Mouse (Mus musculus): ENCODE measurements at regions not wholly inside any gene's neighbourhood (a gene's known extent, or its start where the extent isn't known, plus 50 kb on each side); places are given as distances from the start of the nearest gene placed in this dataset.

DNA sequence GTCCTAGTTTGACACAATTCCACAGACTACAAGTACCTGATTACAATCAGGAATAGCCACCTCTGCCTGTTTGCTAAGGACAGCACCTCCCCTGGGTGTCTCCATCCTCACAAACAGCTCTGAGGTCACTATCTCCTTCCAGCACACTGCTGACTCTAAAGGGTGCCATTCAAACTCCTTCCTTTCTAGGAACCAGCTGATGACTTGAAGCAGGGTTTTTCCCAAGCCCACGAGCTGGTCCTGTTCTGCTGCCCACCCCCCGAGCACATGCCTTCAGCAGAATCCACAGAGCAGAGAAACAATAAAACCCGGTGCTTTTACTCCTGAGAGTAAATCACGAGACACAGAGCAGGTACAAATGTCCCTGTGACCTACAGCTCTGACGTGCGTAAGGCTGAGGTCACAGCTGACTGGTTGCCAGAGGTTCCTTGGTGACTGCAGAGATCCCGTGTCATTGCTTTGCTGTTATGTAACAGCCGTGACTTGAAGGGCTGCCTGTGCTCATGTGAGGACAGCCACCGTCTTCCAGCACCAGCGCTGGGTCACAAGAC, 90.0 kb upstream of the Irs2 start:
- DNase-seq, result peak; percentile 63
- intact Hi-C loops (cut with DNase I; ENCODE audit: low total_unique reads), result no loop called here

DNA sequence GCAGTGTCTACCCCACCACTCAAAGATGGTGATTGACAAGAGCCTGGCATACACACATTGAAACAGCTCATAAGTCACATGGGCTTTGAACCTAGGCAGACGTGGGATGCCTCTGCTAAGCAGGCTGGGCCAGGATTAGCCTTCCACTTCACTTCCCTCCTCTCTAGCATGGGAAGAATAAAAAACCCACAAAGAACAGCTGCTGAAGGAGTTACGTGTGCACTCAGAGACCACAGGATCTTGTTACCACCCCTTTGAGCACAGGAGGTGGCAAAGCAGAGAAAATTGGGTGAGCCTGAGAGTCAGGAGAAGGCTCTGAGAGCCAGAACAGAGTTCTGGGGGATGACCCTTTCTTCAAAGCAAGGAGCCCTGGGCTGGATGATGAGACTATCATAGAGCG, 89.6 kb upstream of the Irs2 start:
- no peak for DNase-seq
- intact Hi-C loops (cut with DNase I; ENCODE audit: low total_unique reads), result no loop called here

- no peak for DNase-seq
- intact Hi-C loops (cut with DNase I; ENCODE audit: low total_unique reads), result no loop called here
Observed at GRCm38 (mm10) chr8:11094516-11094915, 86.3 kb upstream of the Irs2 start.

- DNase-seq, result no peak
- intact Hi-C loops (cut with DNase I; ENCODE audit: low total_unique reads), result no loop called here
Observed at GRCm38 (mm10) chr8:11092348-11092747, 84.1 kb upstream of the Irs2 start.

- DNase-seq, result no peak
- intact Hi-C loops (cut with DNase I; ENCODE audit: low total_unique reads), result no loop called here
Observed at GRCm38 (mm10) chr8:11091675-11092345, 83.6 kb upstream of the Irs2 start.

DNA sequence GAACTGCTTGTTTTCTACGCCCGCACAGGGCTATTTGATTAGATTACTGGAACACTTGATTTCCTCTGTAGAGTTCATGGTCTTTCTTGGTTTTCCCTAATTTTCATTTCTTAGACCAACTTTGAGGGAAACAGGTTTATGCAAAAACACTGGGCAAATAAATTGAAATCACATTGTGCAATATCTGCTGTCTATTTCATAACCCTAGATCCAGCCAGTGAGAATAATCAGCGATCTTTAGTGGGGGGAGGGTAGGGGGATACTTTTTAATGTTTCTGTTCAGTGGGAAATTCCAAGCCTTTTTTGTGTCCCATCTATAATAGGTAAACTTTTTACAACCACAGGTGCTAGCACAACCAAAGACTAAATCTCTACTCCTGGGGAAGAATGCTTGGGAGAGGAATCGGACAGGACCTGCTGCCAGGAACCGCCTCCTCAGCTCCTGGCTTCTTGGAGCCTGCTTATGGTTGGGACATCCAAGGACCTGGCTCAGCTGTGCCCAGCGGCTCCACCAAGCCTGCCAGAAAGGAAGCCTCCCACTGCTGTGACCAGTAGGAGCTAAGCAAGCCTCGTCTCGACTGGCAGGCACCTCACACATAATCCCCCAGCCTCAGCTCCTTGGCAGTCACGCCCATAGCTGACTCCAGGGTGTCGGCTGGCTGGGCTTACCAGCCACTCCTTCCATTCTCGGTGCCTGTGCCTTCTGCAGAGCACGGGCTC, 80.8 kb upstream of the Irs2 start:
- intact Hi-C loops (cut with DNase I; ENCODE audit: low total_unique reads), result no loop called here
- peak; percentile 79 for DNase-seq

DNA sequence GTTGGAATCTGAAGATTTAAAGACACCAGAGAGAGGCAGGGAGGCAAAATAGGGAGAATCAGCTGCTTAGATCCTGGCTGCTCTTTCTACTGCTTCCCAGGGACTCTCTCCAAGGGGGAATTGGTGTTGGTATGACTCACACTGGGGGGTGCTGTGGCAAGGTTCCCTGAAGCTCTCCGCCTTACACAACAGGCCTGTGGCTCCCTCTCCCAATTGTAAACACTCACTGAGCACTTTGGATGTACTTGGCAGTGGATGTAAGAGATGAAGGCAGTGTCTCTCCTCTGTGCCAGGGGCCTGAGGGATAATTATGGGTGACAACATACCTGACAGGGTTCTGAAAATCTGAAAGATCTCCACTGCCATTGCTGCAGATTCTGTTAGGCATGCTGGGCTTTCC, 77.0 kb upstream of the Irs2 start:
- intact Hi-C loops (cut with DNase I; ENCODE audit: low total_unique reads), result no loop called here
- DNase-seq, result peak; percentile 67

- peak; percentile 59 for DNase-seq
- intact Hi-C loops (cut with DNase I; ENCODE audit: low total_unique reads), result no loop called here
Observed at GRCm38 (mm10) chr8:11084051-11084533, 75.8 kb upstream of the Irs2 start.

DNA sequence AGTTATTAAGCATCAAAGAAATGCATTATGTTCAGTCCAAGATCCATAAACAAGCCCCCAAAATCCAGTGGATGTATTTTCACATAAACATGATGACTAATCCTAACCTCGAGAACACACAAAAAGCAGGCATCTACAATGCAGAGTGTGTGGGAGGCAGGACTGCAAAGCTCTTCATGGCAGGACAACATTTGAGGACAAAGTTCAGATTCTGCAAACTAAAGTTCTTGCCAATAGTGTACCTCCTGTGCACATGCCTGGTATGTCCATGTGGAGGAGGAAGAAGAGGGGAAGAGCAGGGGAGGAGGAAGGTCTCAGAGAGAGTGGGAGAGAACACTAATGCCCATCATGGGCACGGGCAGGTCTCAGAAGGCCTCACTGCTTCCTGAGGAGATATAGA, 72.6 kb upstream of the Irs2 start:
- no peak for DNase-seq
- intact Hi-C loops (cut with DNase I; ENCODE audit: low total_unique reads), result no loop called here

DNA sequence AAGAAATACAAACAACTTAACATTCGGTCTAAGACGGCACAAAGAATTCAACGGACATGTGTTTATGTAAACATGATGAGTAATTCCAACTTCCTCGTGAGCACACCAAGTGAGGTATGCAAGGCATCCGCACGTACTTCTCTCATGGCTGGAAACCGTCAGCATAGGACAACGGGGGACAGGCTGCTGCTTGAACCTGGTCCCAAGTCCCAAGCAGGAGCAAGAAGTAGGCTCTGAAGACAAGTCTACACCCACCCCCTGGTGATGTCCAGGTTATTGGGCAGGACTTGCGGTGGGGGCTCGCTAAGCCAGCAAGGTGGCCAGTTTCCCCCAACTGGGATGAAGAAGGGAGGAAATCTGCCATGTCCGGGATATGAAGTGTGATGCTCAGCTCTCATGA, 71.5 kb upstream of the Irs2 start:
- no peak for DNase-seq
- intact Hi-C loops (cut with DNase I; ENCODE audit: low total_unique reads), result no loop called here

GRCm38 (mm10) chr8:11077138-11077537, 68.9 kb upstream of the Irs2 start:
- DNase-seq, result no peak
- intact Hi-C loops (cut with DNase I; ENCODE audit: low total_unique reads), result no loop called here

DNA sequence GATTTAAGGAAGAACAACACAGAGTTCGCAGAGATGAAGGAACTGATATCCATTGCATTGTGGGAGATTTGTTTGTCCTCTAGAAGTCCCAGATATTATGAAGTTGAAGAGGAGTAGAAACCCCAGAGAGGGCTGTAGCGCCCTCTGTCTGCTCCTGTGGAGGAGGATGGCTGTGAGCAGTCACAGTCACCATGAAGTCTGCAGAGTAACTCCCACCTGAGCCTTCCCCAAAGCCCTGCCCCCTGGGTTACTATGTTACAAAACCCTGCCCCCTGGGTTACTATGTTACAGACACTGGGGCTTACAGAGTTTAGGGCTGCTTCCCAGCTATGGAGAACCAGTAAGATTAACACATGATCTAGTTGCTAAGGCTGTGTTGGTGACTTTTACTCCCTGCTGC, 62.9 kb upstream of the Irs2 start:
- intact Hi-C loops (cut with DNase I; ENCODE audit: low total_unique reads), result no loop called here
- DNase-seq, result no peak

DNA sequence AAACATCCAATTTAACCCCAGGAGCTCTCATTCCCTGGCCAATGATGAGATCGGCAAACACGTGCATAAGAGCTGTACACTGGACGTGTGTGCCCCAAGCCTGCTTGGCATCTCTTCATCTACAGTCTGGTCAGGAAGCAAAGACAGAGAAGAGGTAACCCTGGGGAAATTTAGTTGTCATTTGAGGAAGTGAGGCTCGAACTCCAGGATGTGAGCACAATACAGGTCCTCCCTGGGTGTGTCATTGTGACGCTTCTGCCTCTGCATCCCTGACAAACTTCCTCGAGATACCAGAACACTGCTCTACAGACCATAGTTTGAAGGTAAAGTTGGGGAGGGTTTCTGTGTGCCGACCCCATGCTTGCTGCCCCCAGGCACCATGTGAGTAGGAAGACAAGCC, 59.2 kb upstream of the Irs2 start:
- no peak for DNase-seq

DNA sequence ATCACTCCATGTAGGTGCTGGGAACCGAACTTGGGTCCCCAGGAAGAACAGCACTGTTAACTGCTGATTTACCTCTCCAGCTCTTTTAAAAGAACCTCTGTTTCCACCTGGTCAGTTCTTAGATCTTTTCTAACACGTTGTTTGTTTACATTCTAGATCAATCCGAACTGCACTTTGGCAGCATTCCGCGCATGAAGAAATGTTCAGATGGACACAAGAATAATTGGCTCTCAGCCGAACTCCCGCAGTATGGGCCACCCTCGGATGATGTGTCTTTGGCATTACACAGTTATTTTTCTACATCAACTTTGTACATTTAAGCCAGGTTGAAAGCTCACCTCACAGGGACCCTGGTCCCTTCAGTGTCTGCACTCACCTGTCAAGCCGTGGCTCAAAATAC, 57.7 kb upstream of the Irs2 start:
- no peak for DNase-seq
- intact Hi-C loops (cut with DNase I; ENCODE audit: low total_unique reads), result no loop called here

More for the DNA sequence above, 59.2 kb upstream of the Irs2 start:
- intact Hi-C loops (cut with DNase I; ENCODE audit: low total_unique reads), result no loop called here

DNA sequence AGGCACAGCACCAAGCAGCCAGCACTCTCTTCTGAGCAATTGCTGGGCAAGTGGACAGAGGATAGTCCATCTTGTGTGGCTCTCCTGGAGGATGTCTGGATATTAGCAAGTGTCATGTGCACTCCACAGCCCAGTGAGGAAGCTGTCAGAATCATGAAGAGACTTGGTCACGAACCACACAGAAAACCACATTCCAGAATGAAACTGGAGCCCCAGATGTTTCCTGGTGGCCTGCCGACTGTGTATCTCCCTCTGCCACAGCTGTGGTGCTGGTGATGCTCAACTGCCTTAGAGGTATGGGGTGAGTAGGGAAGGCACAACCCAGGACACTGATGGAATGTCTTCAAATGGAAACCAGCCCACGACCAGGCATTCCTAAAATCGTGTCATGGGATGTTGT, 57.0 kb upstream of the Irs2 start:
- DNase-seq, result no peak

GRCm38 (mm10) chr8:11063058-11063457, 54.8 kb upstream of the Irs2 start:
- DNase-seq, result no peak
- intact Hi-C loops (cut with DNase I; ENCODE audit: low total_unique reads), result no loop called here

More for the DNA sequence above, 57.0 kb upstream of the Irs2 start:
- intact Hi-C loops (cut with DNase I; ENCODE audit: low total_unique reads), result no loop called here

DNA sequence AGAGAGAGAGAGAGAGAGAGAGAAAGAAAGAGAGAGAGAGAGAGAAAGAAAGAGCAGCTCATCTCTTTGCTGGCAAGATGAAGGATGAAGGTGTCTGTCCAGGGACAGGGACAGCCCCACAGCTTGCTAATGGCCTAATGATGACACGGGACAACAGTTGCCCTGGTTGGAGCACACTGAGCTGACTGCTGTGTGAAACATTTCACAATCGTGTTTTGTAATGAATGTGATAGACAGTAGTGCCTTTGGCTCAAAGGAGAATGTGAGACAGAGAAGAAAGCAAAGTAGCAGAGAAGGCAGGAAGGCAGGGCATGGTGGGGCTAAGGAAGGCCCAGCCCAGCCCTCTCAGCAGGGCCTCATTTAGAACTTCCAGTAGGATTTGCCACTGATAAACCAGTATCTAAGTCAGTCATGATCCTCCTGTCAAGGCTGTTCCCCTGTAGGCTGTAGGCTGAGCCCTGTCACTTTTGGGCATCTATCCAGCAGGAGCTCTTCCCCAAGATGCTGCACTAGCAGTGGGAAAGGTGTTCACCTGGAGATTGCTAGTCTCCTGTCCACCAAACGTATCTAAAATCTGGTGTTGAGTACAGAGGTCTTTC, 54.2 kb upstream of the Irs2 start:
- intact Hi-C loops (cut with DNase I; ENCODE audit: low total_unique reads), result no loop called here
- DNase-seq, result no peak

DNA sequence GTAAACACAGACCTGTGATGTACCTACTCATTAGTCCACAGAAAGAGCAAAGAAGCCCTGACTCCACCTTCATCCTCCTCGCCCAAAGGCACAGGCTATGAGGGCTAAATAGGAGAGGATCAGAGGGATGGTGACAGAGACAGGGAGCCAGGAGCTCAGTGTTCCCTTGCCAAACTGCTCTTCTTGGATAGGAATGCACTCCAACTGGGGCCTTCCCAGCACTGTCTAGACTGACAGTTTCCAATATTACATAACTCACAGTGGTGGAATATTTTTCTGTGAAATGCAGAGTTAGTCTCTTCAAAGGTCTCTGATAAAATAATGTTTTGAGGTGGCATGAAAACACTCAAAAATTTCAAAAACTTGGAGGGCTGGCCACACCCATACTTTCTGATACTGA, 53.5 kb upstream of the Irs2 start:
- intact Hi-C loops (cut with DNase I; ENCODE audit: low total_unique reads), result no loop called here
- no peak for DNase-seq

DNA sequence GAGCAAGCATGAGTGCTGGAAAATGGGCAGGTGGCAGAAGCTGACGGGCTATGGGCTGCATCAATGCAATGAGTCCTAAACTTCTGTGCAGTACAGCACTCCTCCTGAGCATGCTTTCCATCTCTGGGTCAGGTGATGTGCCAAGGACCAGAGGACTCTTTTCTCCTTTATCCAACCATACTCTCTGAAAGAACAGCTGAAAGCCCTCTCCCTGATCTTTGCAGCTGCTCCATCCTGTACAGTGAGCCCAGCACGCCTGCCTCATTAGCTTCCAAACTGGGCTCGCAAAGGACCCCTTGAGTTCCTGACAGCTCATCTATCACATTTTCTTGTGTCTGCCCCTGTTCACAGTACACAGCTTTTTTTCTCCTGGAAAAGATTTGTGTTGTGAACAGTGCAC, 52.3 kb upstream of the Irs2 start:
- no peak for DNase-seq

DNA sequence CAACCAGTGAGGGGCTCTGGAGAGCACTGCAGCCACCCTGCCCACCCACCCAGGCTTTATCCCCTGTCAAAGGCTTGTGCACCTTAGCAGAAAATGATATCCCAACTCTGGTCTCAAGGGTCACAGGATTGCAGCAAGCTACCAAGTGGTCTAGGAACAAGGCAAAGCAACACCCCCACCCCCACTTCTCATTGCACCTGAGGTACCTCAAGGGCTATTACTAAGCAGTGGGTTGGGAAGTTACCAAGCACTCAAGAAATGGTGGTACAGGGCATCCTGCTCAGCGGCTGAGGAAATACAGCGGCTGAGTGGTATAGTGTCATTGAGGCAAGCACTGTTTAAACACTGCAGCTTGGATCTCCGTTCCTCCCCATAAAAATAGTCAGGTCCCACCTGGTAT, 50.1 kb upstream of the Irs2 start:
- intact Hi-C loops (cut with DNase I; ENCODE audit: low total_unique reads), result no loop called here
- no peak for DNase-seq

More for the DNA sequence above, 52.3 kb upstream of the Irs2 start:
- intact Hi-C loops (cut with DNase I; ENCODE audit: low total_unique reads), result no loop called here

All from gastrocnemius, postnatal 14 days (tissue).